Mouse (Mus musculus): Measurements from ENCODE around the gene Tspan11. TPM values are rescaled to one million over a fixed set of nuclear protein-coding genes. Genes with fewer than 3 reads are reported as not detected.

Gene Tspan11
- polyA plus RNA-seq, 1 experiment from 2014 or later, result 0.41 TPM

GRCm38 (mm10) chr6:127894999-127895398 lies 7.6 kb downstream of the Tspan11 start:
- no peaks in the 10 kb centered on the region for H3K27me3 ChIP-seq (ENCODE audit: control insufficient read depth, insufficient read depth, low read depth, low read length)
- no peaks in the 10 kb centered on the region for H3K36me3 ChIP-seq (ENCODE audit: control insufficient read depth, insufficient read depth)
- no peak overlapping the region for H3K4me3 ChIP-seq (ENCODE audit: low read depth, low read length)
- no peak for ATAC-seq (ENCODE audit: low read depth)
- no peak overlapping the region for H3K27ac ChIP-seq (ENCODE audit: low read length)
- WGBS (ENCODE audit: insufficient replicate concordance), result 25% methylated on average over 6 of the region's 6 CpGs
- H3K9ac ChIP-seq (ENCODE audit: low read depth, low read length), result no peak overlapping the region
- no peak overlapping the region for H3K4me2 ChIP-seq (ENCODE audit: low read depth, low read length)
- no peaks in the 10 kb centered on the region for H3K4me1 ChIP-seq (ENCODE audit: control insufficient read depth, low read depth, low read length)
- H3K9me3 ChIP-seq (replicated peaks; ENCODE audit: control insufficient read depth, low read length), result no peaks in the 10 kb centered on the region

- Histone ChIP-seq H3K36me3 (ENCODE audit: control insufficient read depth, insufficient read depth) (no peaks in the 10 kb centered on the region), H3K4me1 (ENCODE audit: control insufficient read depth, low read depth, low read length) (no peaks in the 10 kb centered on the region), H3K4me2 (ENCODE audit: low read depth, low read length) (no peak overlapping the region), H3K27ac (ENCODE audit: low read length) (no peak overlapping the region), H3K9me3 (replicated peaks; ENCODE audit: control insufficient read depth, low read length) (no peaks in the 10 kb centered on the region), H3K27me3 (ENCODE audit: control insufficient read depth, insufficient read depth, low read depth, low read length) (no peaks in the 10 kb centered on the region), H3K4me3 (ENCODE audit: low read depth, low read length) (no peak overlapping the region), H3K9ac (ENCODE audit: low read depth, low read length) (no peak overlapping the region)
- no peak for ATAC-seq (ENCODE audit: low read depth)
- 72% methylated on average over 3 of the region's 3 CpGs for WGBS (ENCODE audit: insufficient replicate concordance)
Measured at GRCm38 (mm10) chr6:127896425-127896824, 9.0 kb downstream of the Tspan11 start.

GRCm38 (mm10) chr6:127897342-127897741 lies 10.0 kb downstream of the Tspan11 start:
- WGBS (ENCODE audit: insufficient replicate concordance), result 80% methylated on average over 3 of the region's 3 CpGs
- Histone ChIP-seq H3K27me3 (ENCODE audit: control insufficient read depth, insufficient read depth, low read depth, low read length) (no peaks in the 10 kb centered on the region), H3K27ac (ENCODE audit: low read length) (no peak overlapping the region), H3K9ac (ENCODE audit: low read depth, low read length) (no peak overlapping the region), H3K9me3 (replicated peaks; ENCODE audit: control insufficient read depth, low read length) (no peaks in the 10 kb centered on the region), H3K4me3 (ENCODE audit: low read depth, low read length) (no peak overlapping the region), H3K4me1 (ENCODE audit: control insufficient read depth, low read depth, low read length) (no peaks in the 10 kb centered on the region), H3K36me3 (ENCODE audit: control insufficient read depth, insufficient read depth) (no peaks in the 10 kb centered on the region), H3K4me2 (ENCODE audit: low read depth, low read length) (no peak overlapping the region)
- ATAC-seq (ENCODE audit: low read depth), result no peak

- Histone ChIP-seq H3K9me3 (replicated peaks; ENCODE audit: control insufficient read depth, low read length) (no peaks in the 10 kb centered on the region), H3K36me3 (ENCODE audit: control insufficient read depth, insufficient read depth) (no peaks in the 10 kb centered on the region), H3K4me3 (ENCODE audit: low read depth, low read length) (no peak overlapping the region), H3K4me1 (ENCODE audit: control insufficient read depth, low read depth, low read length) (no peaks in the 10 kb centered on the region), H3K9ac (ENCODE audit: low read depth, low read length) (no peak overlapping the region), H3K27ac (ENCODE audit: low read length) (no peak overlapping the region), H3K27me3 (ENCODE audit: control insufficient read depth, insufficient read depth, low read depth, low read length) (no peaks in the 10 kb centered on the region), H3K4me2 (ENCODE audit: low read depth, low read length) (no peak overlapping the region)
- ATAC-seq (ENCODE audit: low read depth), result no peak
- WGBS (ENCODE audit: insufficient replicate concordance), result 71% methylated on average over 6 of the region's 6 CpGs
Measured at GRCm38 (mm10) chr6:127900062-127900461, 12.7 kb downstream of the Tspan11 start.

- Histone ChIP-seq H3K9ac (ENCODE audit: low read depth, low read length) (no peak overlapping the region), H3K27ac (ENCODE audit: low read length) (no peak overlapping the region), H3K36me3 (ENCODE audit: control insufficient read depth, insufficient read depth) (no peaks in the 10 kb centered on the region), H3K27me3 (ENCODE audit: control insufficient read depth, insufficient read depth, low read depth, low read length) (no peaks in the 10 kb centered on the region), H3K4me1 (ENCODE audit: control insufficient read depth, low read depth, low read length) (no peaks in the 10 kb centered on the region), H3K9me3 (replicated peaks; ENCODE audit: control insufficient read depth, low read length) (no peaks in the 10 kb centered on the region), H3K4me2 (ENCODE audit: low read depth, low read length) (no peak overlapping the region), H3K4me3 (ENCODE audit: low read depth, low read length) (no peak overlapping the region)
- no peak for ATAC-seq (ENCODE audit: low read depth)
- WGBS (ENCODE audit: insufficient replicate concordance), result 67% methylated on average over 3 of the region's 3 CpGs
Measured at GRCm38 (mm10) chr6:127901261-127901660, 13.9 kb downstream of the Tspan11 start.

GRCm38 (mm10) chr6:127901669-127902068 lies 14.3 kb downstream of the Tspan11 start:
- no peaks in the 10 kb centered on the region for H3K27me3 ChIP-seq (ENCODE audit: control insufficient read depth, insufficient read depth, low read depth, low read length)
- WGBS (ENCODE audit: insufficient replicate concordance), result 70% methylated on average over 5 of the region's 5 CpGs
- no peak overlapping the region for H3K4me3 ChIP-seq (ENCODE audit: low read depth, low read length)
- ATAC-seq (ENCODE audit: low read depth), result no peak
- no peaks in the 10 kb centered on the region for H3K36me3 ChIP-seq (ENCODE audit: control insufficient read depth, insufficient read depth)
- H3K4me2 ChIP-seq (ENCODE audit: low read depth, low read length), result no peak overlapping the region
- H3K27ac ChIP-seq (ENCODE audit: low read length), result no peak overlapping the region
- no peaks in the 10 kb centered on the region for H3K9me3 ChIP-seq (replicated peaks; ENCODE audit: control insufficient read depth, low read length)
- H3K9ac ChIP-seq (ENCODE audit: low read depth, low read length), result no peak overlapping the region
- no peaks in the 10 kb centered on the region for H3K4me1 ChIP-seq (ENCODE audit: control insufficient read depth, low read depth, low read length)

GRCm38 (mm10) chr6:127902559-127902958 lies 15.2 kb downstream of the Tspan11 start:
- WGBS (ENCODE audit: insufficient replicate concordance), result 56% methylated on average over 8 of the region's 8 CpGs
- ATAC-seq (ENCODE audit: low read depth), result no peak

GRCm38 (mm10) chr6:127910638-127911037 lies 23.2 kb downstream of the Tspan11 start:
- Histone ChIP-seq H3K4me2 (ENCODE audit: low read depth, low read length) (no peak overlapping the region), H3K27ac (ENCODE audit: low read length) (no peak overlapping the region), H3K4me3 (ENCODE audit: low read depth, low read length) (no peak overlapping the region), H3K9me3 (replicated peaks; ENCODE audit: control insufficient read depth, low read length) (no peaks in the 10 kb centered on the region), H3K9ac (ENCODE audit: low read depth, low read length) (no peak overlapping the region), H3K4me1 (ENCODE audit: control insufficient read depth, low read depth, low read length) (no peaks in the 10 kb centered on the region; the same call in 1 of the 2 replicates), H3K36me3 (ENCODE audit: control insufficient read depth, insufficient read depth) (no peaks in the 10 kb centered on the region), H3K27me3 (ENCODE audit: control insufficient read depth, insufficient read depth, low read depth, low read length) (no peaks in the 10 kb centered on the region)
- ATAC-seq (ENCODE audit: low read depth), result no peak
- WGBS (ENCODE audit: insufficient replicate concordance), result 60% methylated on average over 4 of the region's 4 CpGs

More at GRCm38 (mm10) chr6:127902559-127902958, 15.2 kb downstream of the Tspan11 start:
- H3K27ac ChIP-seq (ENCODE audit: low read length), result no peak overlapping the region
- no peaks in the 10 kb centered on the region for H3K9me3 ChIP-seq (replicated peaks; ENCODE audit: control insufficient read depth, low read length)
- no peak overlapping the region for H3K4me2 ChIP-seq (ENCODE audit: low read depth, low read length)
- no peaks in the 10 kb centered on the region for H3K36me3 ChIP-seq (ENCODE audit: control insufficient read depth, insufficient read depth)
- H3K9ac ChIP-seq (ENCODE audit: low read depth, low read length), result no peak overlapping the region
- no peaks in the 10 kb centered on the region for H3K4me1 ChIP-seq (ENCODE audit: control insufficient read depth, low read depth, low read length)
- no peaks in the 10 kb centered on the region for H3K27me3 ChIP-seq (ENCODE audit: control insufficient read depth, insufficient read depth, low read depth, low read length)
- no peak overlapping the region for H3K4me3 ChIP-seq (ENCODE audit: low read depth, low read length)

- H3K4me2 ChIP-seq (ENCODE audit: low read depth, low read length), result no peak overlapping the region
Measured at GRCm38 (mm10) chr6:127911687-127912086, 24.3 kb downstream of the Tspan11 start.

More at GRCm38 (mm10) chr6:127911687-127912086, 24.3 kb downstream of the Tspan11 start:
- Histone ChIP-seq H3K36me3 (ENCODE audit: control insufficient read depth, insufficient read depth) (no peaks in the 10 kb centered on the region), H3K4me1 (ENCODE audit: control insufficient read depth, low read depth, low read length) (no peaks in the 10 kb centered on the region; the same call in 1 of the 2 replicates), H3K27me3 (ENCODE audit: control insufficient read depth, insufficient read depth, low read depth, low read length) (no peaks in the 10 kb centered on the region), H3K4me3 (ENCODE audit: low read depth, low read length) (no peak overlapping the region), H3K9me3 (replicated peaks; ENCODE audit: control insufficient read depth, low read length) (no peaks in the 10 kb centered on the region), H3K9ac (ENCODE audit: low read depth, low read length) (no peak overlapping the region), H3K27ac (ENCODE audit: low read length) (no peak overlapping the region)
- 46% methylated on average over 4 of the region's 4 CpGs for WGBS (ENCODE audit: insufficient replicate concordance)
- 0 out of 2 replicates have a peak, but pooled peaks have one; percentile 21 for ATAC-seq (ENCODE audit: low read depth)
